Mouse (Mus musculus) left cerebral cortex, postnatal 25 days (tissue): ENCODE results near the gene Tmem255a. TPM values are rescaled to one million over a fixed set of nuclear protein-coding genes. Genes with fewer than 3 reads are reported as not detected.
A peak's percentile ranks its signal among the peaks of the same experiment; 100 is the strongest.

Source experiments
- DNase-seq, 2 experiments: peaks; one replicate each; pipeline ENCODE4 v3.0.0; 2022; ENCODE audit warnings: low spot score in 2 of 2, mixed read lengths in 1 of 2
- intact Hi-C: fragments of 180-260 bp; cut with DNase I; formaldehyde crosslinking; loops from one replicate; pipeline ENCODE4 v1.15.1; 2025
- total RNA-seq, 2 experiments: library from RNA; stranded (reverse); gene quantifications; 2 replicates each; pipeline ENCODE4 v1.2.3; 2021

The Tmem255a gene
- total RNA-seq = 10 to 100 TPM; 16.4 to 19.5 TPM

DNA sequence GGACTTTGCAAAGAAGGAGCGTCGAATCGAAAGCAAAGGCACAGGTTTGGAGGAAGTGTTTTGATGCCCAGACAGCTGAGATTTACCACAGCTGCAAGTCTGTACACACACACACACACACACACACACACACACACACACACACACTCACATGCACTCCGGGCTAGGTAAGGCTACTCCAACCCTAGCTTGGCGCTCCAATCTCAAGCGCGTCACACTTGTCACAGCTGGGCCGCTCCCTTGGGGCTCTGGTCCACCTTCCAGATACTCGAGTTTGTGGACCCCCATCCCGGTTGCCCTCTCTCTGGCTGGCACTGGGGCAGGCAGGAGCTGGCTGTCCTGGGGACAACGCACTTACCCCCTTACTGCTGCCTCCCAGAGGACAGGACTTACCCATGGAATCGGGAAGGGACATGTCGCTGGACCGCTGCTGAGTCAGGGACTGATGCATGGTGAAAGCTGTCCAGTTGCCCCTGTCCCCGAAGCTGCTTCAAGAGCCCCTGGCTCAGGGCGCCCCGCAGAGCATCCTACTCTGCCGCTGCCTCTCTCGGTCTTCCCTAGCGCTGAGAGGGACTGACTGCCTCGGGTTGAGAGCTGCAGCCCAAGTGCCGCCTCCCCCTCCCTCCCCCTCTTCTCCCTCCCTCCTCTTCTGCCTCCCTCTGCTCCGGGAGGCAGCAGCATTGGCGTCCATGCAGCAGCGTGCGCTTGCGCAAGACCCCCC is at the start of gene Tmem255a:
Gene Tmem255a (minus strand): TSS at position 589 of the 721 bp plus-strand sequence.
- intact Hi-C loops = loop anchor here (5.0 kb wide), 1 partner anchor 185 kb away; no protein-coding TSS in a partner anchor
- peak in 1 of 2 experiments; percentile 8 for DNase-seq

DNA sequence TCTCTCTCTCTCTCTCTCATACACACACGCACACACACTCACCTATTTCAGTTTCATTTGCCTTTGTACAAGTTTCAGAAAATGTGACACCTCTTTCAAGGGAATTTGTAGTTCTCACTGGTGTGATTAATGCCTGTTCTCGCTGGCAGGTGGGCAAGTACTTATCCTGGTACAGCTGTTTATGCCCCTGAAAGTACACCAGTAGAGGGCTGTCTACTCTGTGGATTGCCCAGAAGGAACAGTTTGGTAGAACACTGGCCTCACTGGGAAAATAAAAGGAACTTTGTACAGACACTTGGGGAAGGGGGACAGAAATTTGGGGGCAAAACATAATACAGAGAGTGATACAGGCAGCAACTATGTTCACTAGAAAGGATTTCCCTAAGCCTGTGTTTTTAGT is 7.4 kb upstream of the Tmem255a start:
- no peak for DNase-seq
- intact Hi-C loops = loop anchor here (2.0 kb wide), 1 partner anchor 101 kb away; no protein-coding TSS in a partner anchor

DNA sequence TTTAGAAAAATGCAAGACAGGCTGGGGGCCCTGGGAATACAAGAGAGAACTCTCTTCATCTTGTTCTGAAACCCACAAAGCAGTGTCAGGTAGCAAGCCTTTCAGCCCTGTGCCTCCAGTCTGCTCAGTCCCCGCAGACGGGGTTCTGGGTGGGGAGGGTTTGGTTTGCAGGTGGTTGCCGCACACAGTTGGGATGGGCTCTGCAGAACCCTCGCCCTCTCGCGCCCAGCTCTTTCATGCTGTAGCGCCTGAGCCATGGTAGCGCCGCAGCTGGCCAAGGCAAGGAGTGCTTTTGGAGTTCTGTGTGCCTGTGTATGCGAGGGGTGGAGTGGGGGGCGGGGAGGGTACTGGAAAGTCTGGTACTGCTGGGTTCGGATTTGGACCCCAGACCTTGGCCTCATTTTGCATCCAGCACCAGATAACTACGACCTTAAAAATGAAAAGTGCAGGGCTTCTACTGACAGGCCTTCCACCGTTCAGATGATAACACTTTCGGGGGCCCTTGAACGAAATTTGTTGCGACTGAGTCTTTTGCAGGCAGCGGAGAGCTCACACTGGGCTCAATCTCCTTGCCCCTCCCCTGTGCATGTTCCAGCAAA is 1.8 kb downstream of the Tmem255a start:
- peak in 1 of 2 experiments; percentile 8 for DNase-seq
- intact Hi-C loops = loop anchor here (5.0 kb wide), 1 partner anchor 187 kb away; no protein-coding TSS in a partner anchor

DNA sequence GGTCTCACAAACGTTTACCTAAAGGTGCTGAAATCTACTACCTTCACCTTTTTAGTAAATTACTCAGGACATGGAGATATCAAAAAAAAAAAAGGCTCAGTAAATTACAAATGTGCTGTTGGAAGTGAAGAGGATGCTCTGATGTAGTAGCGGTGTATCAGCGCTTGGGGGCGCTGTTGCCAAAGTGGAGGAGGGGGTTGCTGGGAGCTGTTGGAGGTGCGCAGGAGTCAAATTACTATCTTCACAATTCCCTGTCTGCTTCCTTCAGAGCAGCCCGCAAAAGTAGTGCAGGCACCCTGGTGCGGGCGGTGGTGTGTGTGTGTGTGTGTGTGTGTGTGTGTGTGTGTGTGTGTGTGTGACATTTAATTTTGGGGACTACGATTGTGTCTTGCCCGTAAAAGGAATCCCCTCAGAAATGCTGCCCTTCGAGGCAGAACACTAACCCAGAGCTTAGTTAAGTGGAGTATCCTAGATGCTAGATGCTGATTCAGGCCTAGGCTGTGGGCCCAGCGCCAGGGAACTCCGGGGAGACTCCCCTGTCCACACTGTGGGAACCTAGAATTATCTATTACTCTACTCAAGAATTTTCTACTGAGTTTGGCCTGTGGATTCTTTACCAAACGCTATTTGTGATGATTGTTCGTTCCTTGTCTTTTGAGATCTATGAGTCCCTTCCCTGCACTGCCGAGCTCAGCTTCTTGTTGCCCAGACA is 2.4 kb downstream of the Tmem255a start:
- intact Hi-C loops = loop anchor here (5.0 kb wide), 2 partner anchors 173 to 188 kb away; no protein-coding TSS in a partner anchor

DNA sequence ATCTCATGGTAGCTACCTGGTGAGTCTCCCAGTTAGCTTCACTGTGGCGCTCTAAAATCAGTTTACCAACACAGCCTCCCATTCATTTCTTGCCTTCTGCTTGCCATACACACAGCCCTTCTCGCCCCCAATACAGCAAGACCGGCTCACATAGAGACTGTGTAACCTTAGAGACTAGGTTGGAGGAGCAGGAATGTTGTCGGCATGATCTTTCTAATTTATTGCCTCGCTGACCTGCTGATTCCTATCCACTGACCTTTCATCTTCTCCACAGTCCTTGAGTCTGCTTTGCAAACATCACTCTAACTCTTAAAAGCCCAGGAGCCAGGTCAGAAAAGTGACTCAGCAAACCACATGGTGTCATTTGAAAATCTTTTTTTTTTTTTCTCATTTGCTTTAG is 4.6 kb downstream of the Tmem255a start:
- intact Hi-C loops = loop anchor here (5.0 kb wide), 1 partner anchor 175 kb away; no protein-coding TSS in a partner anchor
- no peak for DNase-seq

More for the DNA sequence above, 2.4 kb downstream of the Tmem255a start:
- peak in 1 of 2 experiments; percentile 19 for DNase-seq

DNA sequence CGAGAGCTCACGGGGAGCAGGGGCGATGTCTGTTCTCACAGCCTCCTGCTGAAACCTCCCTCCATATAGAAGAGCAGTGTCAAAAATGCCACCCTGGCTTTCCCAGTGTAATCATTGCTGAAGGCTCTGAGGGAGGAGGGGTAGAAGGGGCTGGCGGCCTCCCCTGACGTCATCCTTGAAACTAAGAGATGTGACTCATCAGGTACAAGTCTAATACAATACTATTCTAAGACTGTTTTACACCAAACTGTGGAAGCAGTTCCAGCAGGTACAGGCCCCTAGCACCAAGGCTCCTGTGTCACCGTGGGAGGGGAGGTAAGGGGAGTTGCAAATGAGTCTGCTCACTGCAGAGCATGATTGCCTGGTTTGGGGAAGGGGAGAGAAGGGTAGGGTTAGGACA is 5.1 kb downstream of the Tmem255a start:
- DNase-seq = no peak
- intact Hi-C loops = loop anchor here (5.0 kb wide), 1 partner anchor 175 kb away; no protein-coding TSS in a partner anchor

DNA sequence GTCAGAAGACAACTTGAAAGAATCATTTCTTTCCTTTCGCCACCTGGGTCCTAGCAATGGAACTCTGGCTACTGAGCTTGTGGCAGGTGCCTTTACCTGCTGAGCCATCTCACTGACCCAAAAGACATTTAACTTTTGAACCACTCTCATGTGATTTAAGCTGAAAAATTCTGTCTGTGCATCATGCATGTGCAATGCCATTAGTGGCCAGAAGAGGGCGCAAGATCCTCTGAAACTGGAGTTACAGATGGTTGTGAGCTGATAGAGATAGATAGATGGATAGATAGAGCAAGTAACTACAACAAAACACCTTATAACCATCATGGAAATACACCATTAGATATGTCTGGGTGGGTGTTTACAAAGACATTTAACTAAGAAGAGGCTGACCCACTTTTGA is 14.5 kb downstream of the Tmem255a start:
- DNase-seq = peak in 1 of 2 experiments; percentile 18
- intact Hi-C loops = no loop called here

DNA sequence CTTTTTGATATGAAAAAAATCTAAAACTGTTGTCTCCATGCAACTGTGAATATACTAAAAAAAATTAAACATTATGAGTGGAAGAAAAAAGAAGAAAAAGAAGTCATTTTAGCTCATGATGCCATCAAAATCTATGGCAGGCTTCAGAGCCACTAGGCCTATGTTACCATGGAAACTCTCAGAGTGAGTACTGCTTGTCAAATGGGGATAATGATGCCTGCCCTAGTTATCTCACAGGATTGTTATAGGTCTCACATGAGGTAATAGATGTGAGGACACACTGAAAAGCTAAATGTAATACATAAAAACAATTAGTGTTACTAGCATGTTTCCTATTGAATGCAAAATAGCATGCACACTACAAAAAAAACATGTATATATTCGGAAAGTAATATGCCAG is 22.4 kb downstream of the Tmem255a start:
- intact Hi-C loops = no loop called here
- no peak for DNase-seq

DNA sequence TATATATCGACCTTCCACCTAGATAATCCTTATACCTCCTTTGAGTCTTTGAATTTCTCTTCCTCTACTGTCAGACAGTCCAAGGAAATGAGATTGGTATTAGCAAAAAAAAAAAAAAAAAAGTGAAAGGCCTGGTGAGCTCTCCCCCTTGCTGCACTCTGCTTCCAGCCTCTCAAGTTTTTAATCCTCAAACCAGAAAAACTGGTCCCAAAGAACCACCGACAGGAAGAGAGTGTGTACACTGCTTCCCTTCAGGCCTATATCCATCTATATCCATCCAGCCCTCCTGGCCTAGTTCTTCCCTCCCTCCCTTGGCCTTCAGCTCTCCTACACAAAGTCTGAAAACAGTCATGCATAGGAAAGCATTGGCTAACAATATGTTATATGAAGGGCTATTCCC is 29.5 kb downstream of the Tmem255a start:
- intact Hi-C loops = no loop called here

DNA sequence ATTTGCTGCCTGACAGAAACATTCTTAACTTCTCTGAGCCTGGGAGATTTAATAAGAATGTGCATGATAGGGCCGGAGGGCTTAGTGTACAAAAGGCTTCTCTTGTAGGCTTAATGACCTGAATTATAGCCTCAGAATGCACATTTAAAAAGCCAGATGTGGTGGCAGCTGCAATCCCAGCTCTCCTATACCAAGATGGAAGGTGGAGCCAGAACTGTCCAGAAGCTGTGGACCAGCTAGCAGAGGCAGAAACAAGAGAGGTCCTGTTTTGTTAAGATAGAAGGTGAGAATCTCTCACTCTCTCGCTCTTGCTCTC is 34.6 kb downstream of the Tmem255a start:
- intact Hi-C loops = no loop called here
- DNase-seq = no peak

More for the DNA sequence above, 29.5 kb downstream of the Tmem255a start:
- no peak for DNase-seq

DNA sequence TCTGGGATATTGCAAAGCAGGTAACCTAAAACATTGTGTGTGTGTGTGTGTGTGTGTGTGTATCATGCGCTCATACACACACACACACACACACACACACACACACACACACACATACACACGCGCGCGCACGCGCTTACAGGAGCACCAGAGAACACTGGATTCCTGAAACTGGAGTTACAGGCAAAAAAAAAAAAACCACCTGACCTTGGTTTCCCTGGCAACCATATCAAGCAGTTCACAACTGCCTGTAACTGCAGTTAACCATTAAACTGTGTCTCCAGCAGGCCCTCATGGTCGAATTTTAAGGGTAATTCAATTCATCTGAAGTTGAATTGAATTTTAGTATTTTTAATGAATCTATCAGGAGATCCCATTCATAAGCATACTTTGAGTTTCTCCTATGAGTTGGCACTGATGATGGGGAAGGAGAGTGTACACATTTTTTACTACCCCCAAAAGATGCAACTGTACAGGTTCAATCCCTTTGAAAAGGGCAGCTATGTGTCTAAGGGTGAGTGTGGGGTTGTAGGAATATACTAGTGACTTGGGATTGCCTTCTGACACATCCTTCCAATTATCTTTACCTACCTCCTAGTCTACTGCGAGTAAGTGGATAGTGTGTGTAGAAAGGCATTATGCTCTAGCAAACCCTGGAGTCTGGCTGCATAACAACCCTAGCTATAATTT is 35.1 kb downstream of the Tmem255a start:
- no peak for DNase-seq
- intact Hi-C loops = no loop called here

DNA sequence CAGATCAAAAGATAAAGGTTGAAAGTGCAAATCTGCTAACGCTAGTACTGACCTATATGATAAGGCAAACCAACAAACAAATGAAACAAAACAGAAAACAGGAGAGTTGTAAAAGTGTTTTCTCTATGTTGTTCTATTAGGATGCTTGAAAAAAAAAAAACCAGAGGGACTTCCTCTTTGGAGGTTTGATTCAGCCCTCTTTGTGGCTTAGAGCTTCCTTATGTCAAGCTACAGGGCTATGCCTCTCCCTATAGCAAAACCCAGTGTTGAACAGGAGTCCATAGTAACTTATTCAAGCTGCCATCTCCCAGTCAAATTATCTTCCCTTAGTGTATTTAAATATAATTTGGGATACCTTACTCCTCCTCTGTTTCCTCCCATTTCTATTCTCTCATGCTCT is 44.8 kb downstream of the Tmem255a start:
- intact Hi-C loops = no loop called here
- no peak for DNase-seq

DNA sequence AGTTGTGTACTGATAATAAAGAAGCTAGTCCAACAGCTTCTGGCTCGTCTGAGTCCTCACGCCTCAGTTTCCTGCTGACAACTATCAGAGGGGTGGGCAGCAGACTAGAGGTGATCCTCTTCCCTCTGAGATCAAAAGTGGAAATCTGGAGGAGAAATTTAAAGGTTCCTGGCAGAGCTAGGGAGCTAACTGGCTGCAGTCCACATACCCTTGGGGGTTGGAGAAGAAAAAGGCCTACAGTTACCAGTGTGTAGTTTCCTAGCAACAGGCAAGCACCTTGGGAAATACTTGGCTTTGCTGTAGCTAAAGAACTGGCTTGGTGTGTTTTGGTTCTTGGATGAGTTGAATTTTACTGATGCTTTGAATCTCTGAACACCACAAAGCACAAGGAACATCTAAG is 50.4 kb downstream of the Tmem255a start:
- intact Hi-C loops = no loop called here

DNA sequence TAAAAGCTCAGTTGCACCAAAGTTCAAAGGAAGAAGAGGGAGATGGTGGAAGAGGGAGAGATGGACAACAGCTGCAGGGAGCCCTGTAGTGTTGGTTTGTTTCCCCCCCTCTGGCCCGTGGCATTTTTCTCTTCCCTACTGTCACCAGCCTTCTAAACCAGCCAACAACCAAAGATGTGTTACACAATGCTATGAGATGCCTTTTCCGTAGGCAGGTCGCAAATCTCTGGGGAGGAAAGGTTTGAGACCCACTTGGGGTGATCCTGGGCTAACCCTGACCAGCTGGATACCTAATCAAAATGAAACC is 61.8 kb downstream of the Tmem255a start:
- intact Hi-C loops = no loop called here
- no peak for DNase-seq

More for the DNA sequence above, 50.4 kb downstream of the Tmem255a start:
- DNase-seq = peak; percentile 19 to 60

DNA sequence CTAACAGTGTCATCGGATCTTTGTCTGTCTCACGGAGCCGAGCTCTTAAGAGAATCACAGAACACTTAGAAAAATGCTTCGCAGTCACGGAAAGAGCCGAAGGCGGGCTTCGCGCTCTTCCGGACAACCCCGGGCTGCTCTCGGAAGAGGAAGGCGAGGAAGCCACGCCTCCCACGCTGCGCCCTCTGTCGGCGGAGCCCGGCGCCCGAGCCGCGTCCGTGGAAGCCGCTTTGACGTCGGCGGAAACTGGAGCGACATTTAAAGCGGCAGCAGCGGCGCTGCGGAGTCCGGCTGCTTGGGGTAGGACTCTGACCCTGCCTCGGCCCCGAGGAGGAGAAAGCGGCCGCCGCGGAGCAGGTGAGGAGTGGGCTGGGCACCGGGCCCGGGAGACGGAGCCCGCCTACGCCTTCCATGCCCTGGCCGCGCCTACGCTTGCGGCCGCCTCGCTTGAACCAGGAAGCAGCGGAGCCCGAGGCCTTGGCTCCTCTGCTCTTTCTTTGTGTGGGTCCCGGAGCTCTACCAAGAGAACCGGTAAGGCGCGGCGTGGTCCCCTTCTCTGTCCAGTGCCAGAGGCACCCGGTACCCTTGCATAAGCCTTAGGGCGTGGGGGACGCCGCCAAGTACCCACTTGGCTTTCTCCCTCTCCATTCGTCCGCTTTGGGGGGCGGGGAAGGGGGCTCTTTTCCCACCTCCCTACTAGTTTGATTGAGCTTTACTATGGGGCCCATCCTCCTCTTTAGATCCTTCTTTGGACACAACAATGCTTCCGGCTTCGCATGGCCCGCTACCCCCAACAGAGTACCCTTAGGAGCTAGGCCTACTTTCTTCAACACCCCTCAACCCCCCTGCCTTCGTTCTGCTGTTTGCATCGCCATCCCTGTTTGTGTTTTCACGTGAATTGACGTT is 62.4 kb downstream of the Tmem255a start, which contains the start of gene Zbtb33:
Gene Zbtb33 (plus strand): TSS at position 242 of the 906 bp plus-strand sequence.
- DNase-seq = peak; percentile 85 to 90
- intact Hi-C loops = loop anchor here (5.0 kb wide), 1 partner anchor 247 kb away; no protein-coding TSS in a partner anchor

DNA sequence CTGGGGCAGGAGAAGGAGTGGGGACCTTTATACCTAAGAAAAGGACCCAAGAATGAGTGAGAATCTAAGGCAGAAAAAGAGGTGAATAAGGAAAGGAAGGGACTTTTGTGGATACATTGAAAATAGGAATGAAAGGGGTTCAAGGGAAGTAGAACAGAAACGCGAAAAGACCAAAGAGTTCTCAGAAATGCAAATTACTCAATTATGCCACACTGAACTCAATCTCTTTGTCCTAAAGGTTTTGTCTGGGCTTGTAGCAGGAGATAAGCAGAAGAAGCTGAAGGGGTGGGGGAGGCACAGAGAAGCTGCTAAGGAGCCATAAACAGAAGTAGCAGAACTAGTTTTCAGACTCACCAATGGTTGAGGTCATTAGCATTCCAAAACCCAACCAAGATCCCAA is 66.7 kb downstream of the Tmem255a start:
- intact Hi-C loops = loop anchor here (5.0 kb wide), 1 partner anchor 252 kb away; no protein-coding TSS in a partner anchor
- DNase-seq = no peak

DNA sequence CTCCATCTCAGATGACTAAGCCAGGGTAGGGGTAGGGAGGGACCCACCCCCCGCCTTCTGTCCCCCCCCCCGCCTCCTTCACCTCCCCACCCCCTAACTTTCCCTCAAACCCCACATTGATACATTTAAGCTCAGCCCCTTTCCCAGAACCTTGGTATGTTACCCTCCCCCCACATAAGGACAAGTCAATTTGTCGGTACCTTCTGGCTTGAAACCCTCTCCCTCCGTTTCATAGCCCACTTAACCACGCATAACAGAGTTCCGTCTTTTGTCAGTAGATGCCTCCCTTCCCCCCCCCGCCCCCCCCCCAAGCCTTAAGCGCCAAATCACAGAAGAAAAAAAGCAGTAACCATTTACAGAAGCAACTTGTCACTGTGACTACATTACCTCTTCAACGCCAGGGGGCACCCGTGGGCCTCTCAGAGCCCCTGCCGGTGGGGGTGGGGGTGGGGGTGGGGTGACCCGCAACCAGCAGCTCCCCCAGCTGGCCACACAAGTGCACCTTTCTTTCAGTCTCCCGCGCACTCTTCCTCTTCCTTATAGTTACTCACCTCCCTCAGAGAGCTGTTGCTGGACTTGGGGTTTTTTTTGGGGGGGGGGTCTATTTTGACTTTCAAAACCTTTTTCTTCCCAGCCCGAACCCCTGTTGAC is 70.5 kb downstream of the Tmem255a start:
- intact Hi-C loops = no loop called here
- no peak for DNase-seq
